Mouse (Mus musculus) lung, adult 18-20 months (tissue): Measurements from ENCODE around the gene Abcc1.

Experiments
- DNase-seq, 2 experiments: peaks; one replicate each; pipeline ENCODE4 v3.0.0; 2022; ENCODE audit warnings: mixed read lengths in 2 of 2

Gene Abcc1

DNA sequence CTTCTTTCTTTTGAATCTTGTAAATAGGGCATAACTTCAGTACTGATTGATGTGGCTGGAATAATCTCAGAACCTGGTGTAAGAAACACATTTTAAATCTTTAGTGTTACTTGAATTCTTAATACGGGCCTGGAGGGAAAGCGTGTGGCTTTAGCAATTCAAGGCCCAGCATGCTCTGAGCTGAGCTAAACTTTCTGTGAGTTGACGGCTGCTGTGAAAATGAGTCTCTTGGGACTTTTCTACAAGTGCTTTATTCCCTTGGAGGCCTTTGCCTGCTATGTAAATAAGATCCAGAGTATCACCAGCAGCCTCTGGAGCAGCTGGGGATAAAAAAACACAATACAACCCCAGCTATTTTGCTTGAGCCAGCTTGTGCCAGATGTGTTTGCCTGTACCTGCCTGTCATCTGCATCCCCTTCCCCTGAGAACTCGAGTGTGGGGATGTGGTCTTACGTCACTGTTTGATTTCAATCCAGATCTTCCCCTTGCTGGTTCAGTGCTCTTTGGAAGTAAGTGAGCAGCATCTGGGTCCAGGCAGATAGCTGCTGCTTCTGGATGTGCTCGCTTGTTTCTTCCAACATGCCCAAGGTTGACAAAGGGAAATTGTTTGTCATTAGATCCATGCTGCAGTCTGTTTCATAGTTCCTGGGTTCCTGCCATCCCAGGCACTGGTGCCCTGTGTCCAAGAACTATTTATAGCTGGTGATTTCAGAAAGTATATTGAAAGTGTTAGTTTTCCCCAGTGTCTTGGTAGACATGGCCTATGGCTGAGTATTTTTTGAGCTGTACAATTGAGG, 82.9 kb downstream of the Abcc1 start:
- no peak for DNase-seq

DNA sequence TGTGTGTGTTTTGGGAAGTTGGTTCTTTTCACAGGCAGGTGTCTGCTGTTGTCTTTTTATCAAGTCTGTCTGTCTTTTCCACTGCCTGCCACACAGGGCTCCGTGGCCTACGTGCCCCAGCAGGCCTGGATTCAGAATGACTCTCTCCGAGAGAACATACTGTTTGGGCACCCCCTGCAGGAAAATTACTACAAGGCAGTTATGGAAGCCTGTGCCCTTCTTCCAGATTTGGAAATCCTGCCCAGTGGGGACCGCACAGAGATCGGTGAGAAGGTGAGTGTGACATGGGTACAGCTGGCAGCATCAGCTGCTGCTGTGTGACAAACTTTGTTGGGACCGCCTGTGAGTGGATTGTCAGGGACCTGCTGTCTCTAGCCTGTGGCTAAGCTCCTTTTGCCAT, 83.8 kb downstream of the Abcc1 start:
- no peak for DNase-seq

DNA sequence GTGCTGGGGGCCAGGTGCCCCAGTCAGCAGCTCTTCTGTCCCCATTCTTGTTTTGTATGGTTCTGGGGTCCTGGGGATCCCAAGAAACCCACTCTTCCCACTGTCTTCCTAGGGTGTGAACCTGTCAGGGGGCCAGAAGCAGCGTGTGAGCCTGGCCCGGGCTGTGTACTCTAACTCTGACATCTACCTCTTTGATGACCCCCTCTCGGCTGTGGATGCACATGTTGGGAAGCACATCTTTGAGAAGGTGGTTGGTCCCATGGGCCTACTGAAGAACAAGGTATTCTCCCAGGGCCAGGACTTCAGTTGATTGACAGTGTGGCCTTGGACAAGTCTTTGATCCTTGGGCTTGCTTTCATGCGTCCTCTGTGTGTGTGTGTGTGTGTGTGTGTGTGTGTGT, 86.0 kb downstream of the Abcc1 start:
- DNase-seq: no peak

DNA sequence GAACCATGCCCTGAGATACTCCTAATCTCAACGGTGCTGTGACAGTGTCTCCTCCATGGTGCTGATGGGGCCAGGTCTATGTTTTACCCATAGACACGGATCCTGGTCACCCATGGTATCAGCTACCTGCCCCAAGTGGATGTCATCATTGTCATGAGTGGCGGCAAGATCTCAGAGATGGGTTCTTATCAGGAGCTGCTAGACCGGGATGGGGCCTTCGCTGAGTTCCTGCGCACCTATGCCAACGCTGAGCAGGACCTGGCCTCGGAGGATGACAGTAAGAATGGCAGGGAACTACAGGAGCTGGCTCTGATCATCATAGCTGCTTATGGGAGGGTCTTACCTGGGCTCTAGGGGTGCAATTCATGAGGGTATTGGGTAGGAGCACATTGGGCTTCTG, 86.9 kb downstream of the Abcc1 start:
- DNase-seq: no peak

DNA sequence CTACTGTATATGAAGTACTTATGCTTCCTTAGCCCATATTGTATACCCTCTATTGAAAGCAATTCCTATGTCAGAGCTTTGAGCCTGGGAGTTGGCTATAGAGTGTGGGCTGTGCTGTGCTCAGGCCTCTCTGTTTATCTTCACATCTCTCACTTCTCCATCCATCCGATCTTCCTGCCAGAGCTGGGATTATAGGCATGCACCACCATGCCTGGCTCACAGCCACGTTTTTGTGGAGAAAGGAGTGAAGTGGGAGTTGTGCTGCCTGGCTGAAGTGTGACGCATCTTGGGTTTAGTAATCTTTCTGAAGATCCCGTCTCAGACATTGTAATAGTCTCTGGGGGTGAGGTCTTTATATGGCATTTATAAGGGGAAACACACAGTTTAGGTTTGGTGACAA, 88.5 kb downstream of the Abcc1 start:
- no peak for DNase-seq

DNA sequence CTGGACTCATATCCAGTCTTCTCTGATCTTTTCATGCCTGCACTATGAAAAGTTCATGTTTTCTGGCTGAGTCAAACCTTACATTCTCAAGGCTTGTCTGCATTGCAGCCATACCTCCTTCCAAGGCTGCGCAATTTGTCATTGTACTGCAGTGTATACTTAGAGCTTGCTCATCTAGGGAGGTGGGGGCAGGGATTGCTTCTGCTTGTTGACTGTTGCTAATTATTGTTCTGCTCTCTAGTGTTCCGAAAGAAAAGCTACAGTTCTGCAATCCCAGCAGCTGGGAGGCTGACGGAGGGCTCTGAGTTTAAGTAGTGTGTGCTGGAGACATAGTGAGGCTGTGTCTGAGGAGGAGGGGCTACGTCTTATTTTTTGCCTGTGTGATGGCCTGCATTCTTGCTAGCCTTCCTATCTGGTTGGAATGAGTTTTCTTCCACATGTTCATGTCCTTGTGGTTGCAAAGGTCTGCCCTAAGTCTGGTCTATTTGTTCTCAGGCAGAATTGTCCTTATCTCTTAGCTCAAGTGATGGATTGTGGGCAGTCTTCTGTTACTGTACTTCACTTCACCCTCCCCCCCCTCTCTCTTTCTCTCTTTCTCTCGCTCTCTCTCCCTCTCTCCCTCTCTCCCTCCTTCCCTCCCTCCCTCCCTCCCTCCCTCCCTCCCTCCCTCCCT, 90.2 kb downstream of the Abcc1 start:
- DNase-seq: no peak

DNA sequence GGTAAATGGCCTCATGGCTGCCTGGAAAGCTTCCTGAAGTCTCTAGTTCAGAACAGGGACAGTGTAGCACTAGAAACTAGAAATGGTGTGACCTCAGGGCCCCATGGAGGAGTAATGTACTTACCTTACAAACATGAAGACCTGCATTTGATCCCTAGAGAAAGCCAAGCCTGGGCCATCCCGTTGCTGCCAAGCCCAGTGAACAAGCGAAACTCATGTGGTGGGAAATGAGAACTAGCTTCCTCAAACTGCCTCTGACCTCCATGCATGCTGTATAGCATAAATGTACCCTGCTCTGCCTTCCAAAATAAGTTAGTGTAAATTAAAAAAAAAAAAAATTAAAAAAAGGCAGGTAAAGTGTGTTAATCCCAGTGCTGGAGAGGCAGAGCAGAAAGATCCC, 101.2 kb downstream of the Abcc1 start:
- DNase-seq: no peak

DNA sequence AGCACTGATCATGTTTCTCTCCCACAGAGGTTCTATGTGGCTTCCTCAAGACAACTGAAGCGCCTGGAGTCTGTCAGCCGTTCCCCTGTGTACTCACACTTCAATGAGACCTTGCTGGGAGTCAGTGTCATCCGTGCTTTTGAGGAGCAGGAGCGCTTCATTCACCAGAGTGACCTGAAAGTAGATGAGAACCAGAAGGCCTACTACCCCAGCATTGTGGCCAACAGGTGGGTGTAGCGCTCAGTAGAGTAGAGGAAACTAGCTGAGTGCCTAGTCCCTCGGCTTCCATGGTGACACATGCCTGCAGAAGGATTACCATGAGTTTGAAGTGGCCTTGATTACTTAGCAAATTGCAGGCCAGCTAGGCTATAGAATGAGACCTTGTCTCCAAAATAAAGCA, 103.7 kb downstream of the Abcc1 start:
- no peak for DNase-seq

DNA sequence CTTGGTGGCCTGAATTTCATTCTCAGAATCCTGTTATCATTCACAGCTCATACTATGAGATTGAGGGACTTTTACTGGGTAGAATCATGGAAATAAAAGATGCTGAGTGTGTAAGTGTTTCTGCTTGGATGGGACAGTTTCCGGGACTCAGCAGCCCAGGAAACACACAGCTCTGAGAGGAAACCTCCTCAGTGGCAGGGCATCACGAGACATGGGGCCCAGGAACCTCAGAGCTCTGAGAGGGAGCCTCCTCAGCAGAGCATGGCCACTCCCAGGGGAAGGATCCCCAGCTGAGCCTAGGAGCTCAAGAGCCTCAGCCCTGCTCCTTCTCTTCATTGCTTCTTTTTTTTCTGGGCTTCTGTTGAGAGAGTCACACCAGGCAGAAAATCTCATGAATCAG, 107.0 kb downstream of the Abcc1 start:
- DNase-seq: no peak

DNA sequence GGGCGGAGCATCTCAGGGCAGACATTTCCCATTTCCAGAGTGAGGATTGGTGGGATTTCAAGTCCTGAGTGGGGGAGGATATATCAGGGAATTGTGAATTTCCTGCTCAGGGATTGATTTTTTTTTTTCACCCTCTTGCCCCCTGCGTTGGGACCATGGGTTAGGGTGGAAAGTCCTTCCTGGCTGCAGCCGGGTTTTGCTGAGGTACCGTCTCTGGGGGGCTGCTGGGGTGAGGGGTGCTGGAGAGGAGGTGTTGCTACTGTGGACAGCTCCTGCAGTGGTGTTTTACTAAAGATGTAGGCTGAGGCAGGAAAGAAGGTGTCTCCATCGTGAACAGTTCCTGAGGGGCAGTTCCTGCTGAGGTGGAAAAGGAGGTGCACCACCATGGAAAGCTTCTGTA, 107.5 kb downstream of the Abcc1 start:
- DNase-seq: no peak

DNA sequence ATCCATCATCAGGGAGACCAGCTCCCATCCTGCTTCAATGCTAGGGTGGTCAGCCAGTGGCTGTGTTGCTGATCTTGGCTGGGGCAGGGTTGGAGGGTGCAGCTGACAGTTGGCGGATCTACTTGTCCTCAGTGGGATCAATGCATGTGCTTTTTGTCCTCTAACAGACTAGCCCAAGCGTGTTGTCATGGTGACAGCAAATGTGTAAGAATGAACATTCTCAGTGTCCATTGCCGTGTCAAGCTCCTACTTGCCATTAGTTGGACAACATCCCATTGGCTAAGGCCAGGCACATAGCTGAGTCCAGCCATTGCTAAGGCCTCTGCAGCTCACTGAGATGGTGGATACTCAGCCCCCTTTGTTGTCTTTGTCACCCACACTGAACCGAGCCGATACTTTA, 110.8 kb downstream of the Abcc1 start:
- DNase-seq: no peak

DNA sequence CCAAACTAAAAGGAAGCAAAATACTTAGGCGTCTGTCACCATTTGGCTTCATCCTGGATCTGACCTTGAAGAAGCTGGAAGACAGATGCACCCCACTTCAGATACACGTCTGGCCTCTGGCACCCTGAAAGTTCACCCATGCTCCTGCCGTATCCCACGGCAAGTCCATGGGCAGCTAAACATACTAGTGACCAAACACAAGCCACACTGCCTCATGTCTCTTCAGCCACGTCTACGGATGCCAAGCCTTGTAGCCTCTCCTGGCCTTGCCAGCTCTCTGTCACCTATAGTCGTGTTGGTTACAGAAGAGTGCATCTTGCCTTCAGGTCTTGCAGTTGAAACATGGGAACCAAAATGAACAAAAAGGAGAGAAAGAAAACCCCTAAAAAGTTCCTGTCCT, 112.3 kb downstream of the Abcc1 start:
- DNase-seq: no peak

DNA sequence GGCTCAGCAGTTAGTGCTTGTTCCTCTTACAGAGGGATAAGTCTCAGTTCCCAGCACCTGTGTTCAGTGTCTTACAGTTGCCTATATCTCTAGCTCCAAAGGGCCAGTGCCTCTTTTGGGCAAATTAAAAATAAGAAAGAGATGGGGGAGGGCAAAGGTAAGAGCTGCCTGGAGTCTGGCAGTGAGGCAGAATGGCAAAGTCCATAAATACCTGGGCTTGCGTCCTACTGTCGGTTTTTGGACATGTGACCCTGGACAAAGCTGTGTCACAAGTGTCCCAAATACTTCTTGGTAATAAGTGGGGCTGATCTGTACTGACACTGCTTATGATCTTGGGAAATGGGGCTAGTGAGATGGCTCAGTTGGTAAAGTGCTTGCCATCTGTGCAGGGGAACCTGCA, 113.6 kb downstream of the Abcc1 start:
- DNase-seq: no peak

DNA sequence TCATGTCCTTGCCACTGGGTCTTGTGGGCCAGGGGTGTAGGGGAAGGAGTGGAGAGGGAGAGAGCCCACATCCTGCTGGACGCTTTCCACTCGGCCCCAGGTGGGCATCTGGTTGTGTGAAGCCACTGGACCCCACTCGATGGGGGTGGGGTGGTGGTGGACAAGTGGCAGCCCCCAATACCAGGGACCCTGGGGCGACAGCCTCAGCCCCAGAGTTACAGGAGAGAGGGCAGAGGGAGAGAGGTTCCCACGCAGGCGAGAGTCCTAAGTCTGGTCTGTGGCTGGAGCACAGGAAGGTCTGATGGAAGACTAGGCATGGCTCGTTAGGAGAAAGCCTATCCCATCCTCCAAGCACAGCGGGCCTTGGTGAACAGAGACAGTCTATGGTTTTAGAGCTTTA, 114.7 kb downstream of the Abcc1 start:
- no peak for DNase-seq

DNA sequence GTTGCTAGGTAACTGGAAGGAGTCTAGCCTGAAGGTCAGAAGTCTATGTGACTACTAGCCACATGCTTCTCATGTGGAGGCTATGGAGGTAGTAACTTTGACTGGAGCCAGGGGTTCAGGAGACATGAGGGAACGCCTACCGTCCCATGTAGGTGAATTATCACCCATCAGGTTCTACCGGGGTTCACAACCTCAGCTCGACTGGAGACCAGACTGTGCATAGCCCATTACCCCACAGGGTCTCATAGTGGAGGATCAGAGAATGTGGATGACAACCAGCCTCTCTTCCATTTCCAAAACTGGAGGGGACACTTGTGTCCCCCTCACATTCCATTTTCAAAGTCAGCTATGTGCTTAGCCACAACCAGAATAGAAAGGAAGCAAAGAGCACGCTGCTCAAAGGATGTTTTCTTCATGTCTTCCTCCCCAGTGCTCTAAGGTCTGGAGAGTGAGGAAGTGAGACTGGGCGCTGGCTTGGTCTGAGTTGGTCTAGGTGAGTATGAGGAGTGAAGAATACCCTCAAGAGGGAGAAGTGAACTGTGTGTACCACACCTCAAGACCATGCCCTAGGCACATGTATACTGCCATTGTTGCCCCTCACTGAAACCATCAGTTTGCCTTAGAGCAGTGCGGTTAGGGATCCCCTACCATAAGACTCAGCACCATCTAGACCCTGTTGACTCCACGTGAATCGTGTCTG, 115.5 kb downstream of the Abcc1 start:
- no peak for DNase-seq

DNA sequence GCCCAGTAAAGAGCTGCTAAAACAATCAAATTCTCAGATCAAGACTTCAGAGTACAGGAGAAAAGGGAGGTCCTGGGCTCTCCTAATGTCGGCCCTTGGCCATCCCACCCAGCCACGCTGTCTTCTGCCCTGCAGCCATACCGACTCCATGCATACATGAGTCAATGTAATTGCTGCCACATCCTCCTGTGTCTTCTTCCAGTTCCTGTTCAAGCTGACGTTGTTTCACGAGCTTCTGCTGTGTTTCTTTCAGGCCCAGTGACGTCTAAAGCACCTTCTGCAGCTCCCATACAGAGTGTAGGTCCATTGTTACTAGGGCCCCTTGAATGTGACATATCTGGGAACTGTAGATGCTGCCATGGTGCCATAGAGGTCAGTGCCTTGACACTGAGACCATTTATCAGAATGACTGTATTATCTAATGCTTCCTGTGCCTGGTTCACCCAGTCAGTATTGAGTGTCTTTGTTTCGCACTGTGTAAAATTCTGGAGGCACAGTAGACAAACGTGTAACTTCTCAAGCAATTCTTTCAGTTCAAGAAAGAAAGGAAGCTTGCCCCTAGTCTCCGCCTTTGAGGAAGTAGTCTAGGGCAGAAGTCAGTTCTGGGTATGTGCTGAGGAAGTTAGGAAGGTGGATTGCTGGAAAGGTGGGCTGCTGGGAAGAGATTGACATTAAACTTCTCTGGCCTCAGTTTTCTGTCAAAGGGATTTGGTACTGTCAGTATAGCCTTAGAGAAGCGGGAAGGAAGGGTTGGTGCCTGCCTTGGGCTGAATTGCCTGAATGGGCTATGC, 116.3 kb downstream of the Abcc1 start:
- DNase-seq: no peak

DNA sequence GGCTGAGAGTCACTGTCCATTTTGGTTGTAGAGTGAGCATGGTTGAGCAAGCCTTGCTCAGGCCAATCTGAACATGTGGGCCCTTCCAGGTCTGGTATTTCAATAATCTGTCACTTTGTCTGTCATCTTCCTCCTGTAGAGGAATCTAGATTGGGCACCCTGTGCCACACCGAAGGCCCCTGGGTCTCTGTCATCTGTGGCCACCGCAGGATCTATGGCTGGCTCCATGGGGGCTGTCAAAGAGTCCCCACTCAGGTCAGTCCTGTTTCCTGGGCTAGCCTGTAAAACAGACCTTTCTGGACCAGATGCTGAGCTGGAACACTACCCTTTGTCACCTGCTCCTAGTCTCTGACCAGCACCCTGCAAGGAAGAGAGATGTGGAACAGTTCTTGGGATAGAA, 118.3 kb downstream of the Abcc1 start:
- no peak for DNase-seq

DNA sequence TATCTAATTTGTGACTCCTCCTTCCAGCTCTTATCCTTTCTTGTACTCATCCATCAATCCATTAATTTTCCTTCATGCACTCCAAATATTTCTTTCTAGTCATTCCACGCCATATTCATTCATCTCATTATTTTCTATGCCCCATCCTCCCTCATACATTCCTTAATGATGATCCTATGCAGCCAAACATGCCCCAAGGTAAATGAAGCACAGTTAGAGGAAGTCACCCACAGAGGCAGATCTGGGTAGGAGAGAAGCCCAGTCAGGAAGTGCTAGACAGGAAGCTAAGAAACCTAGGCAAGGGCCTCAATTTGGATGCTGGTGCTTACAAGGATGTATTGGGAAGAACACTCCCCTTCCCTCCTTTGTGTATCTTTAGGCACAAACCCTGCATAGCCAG, 121.9 kb downstream of the Abcc1 start:
- no peak for DNase-seq

DNA sequence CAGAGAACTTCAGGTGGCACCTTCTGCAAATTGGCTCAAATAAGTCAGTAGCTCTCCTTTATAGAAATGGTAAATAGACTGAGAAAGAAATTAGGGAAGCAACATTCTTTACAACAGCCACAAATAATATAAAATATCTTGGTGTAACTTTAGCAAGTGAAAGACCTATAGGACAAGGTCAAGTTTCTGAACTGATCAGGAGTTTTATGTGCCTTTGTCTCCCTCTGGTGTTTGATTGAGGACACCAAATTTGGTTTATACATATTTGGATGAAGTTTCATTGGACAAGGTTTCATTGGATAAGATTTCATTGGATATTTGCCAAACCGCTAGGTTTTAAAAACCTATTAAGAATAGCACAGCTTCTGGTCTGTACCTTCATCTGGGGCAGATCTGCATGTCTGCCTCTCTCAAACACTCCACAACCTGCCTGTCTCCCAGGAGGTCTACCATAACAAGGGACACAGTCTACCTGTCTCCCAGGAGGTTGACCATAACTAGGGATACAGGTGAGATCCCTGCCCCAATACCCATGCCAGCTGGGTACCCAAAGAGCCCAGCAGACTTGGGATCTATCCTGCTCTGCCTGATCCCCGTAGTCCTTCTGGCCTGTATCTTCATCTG, 132.2 kb downstream of the Abcc1 start:
- no peak for DNase-seq

DNA sequence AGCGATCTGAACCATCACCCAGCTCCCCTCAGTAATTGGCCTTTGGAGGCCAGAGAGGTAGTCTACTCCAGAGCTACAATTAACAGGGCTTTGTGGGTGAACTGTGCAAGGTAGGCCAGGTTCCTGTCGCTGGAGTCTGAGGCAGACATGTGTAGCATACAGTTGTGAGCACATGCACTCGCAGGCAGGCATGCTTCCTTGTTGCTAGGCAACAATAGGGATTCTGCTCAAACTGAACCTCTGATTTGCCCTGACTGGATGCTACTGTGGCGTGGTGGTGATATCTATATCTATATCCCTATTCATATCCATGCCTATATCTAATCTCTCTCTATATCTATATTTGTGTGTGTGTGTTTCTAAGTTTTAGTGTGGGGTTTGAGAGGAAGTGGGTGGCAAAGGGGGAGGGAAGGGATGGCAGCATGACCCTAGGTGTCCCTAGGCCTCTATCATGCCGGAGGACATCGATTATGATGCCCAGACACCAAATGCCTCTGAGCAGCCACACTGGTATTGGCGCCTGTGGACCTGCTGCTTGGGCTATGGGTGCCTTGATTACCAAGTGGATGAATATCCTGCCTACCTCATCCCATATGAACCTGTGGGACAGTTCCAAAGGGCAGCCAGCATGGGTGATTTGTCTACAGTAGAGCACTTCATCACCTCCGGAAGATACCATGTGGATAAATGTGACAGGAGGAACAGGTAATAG, 140.4 kb downstream of the Abcc1 start:
- DNase-seq: no peak

DNA sequence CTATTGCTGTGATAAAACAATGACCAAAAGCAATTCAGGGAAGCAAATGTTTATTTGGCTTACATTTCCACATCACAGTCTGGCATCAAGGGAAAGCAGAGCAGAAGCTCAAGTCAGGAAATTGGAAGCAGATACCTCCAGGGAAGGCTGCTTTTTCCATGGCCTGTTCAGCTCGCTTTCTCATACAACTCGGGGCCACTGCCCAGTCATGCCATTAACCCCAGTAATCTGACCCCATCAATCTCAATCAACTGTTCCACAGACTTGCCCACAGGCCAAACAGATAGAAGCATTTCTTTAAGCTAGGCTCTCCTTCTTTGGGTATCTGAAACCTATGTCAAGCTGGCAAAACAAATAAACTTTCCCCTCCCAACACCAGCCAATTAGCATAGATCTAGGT, 145.1 kb downstream of the Abcc1 start:
- DNase-seq: no peak
